8 mouse cellular contexts compared by ENCODE assay signal in the genomic region with DNA sequence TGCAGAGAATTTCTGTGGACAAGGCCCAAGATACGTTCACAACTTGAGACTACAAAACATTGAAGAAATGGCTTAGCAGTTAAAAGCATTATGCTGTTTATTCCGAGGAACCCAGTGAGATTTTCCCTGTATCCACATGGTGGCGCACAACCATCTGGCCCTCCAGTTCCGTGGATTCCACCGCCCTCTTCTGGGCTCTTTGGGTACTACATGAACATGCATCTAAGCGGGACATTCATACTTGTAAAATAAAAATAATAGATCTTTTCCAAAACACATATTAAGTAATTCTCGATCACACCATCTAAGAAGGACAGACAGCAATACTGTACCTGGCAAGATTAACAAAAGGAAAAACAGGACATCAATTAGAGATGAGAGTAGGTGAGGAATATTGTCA. TPM values are rescaled to one million over a fixed set of nuclear protein-coding genes. Genes with fewer than 3 reads are reported as not detected.
A peak's percentile ranks its signal among the peaks of the same experiment; 100 is the strongest.
DNase-seq lines count a peak whose midpoint lies in the region; ATAC-seq lines count a peak whose summit lies in the region.

No protein-coding gene starts in this region.

- no peaks in the 10 kb centered on the region for H3K9me3 ChIP-seq in midbrain, embryonic 11.5 days (ENCODE audit: control insufficient read depth, low read length)
- H3K9me3 ChIP-seq in midbrain, embryonic 16.5 days (replicated peaks; ENCODE audit: control insufficient read depth, low read length, poor library complexity, severe bottlenecking), result no peaks in the 10 kb centered on the region; the same call in 1 of the 2 replicates
- H3K9me3 ChIP-seq in liver, embryonic 11.5 days (ENCODE audit: control insufficient read depth, low read length), result no peaks in the 10 kb centered on the region

- ATAC-seq in midbrain, embryonic 11.5 days (ENCODE audit: low FRiP score), result no peak
- no peak for ATAC-seq in midbrain, embryonic 16.5 days
- peak; percentile 92 for ATAC-seq in common myeloid progenitor, adult 5-6 weeks (replicated peaks; ENCODE audit: low read depth, poor library complexity, severe bottlenecking)
- no peak for ATAC-seq in liver, embryonic 11.5 days (replicated peaks; ENCODE audit: low FRiP score)

- H3K4me1 ChIP-seq in midbrain, embryonic 11.5 days (ENCODE audit: control insufficient read depth, insufficient read depth, low read length), result no peaks in the 10 kb centered on the region
- no peaks in the 10 kb centered on the region for H3K4me1 ChIP-seq in midbrain, embryonic 16.5 days (ENCODE audit: control insufficient read depth, insufficient read depth, low read length)
- no peaks in the 10 kb centered on the region for H3K4me1 ChIP-seq in liver, embryonic 11.5 days (replicated peaks; ENCODE audit: control insufficient read depth, insufficient read depth, low read length)

- no peak overlapping the region for H3K4me2 ChIP-seq in midbrain, embryonic 11.5 days
- H3K4me2 ChIP-seq in midbrain, embryonic 16.5 days (ENCODE audit: low read length), result no peak overlapping the region
- no peak overlapping the region for H3K4me2 ChIP-seq in liver, embryonic 11.5 days

- no peak overlapping the region for H3K9ac ChIP-seq in midbrain, embryonic 11.5 days (ENCODE audit: low read length)
- no peak overlapping the region for H3K9ac ChIP-seq in midbrain, embryonic 16.5 days (ENCODE audit: low read depth, low read length)
- no peak overlapping the region for H3K9ac ChIP-seq in liver, embryonic 11.5 days (ENCODE audit: low read depth, low read length)

- H3K27me3 ChIP-seq in midbrain, embryonic 11.5 days (ENCODE audit: control insufficient read depth, insufficient read depth, low read length), result no peaks in the 10 kb centered on the region
- no peaks in the 10 kb centered on the region for H3K27me3 ChIP-seq in midbrain, embryonic 16.5 days (ENCODE audit: control insufficient read depth, insufficient read depth, low read depth, low read length)
- no peaks in the 10 kb centered on the region for H3K27me3 ChIP-seq in liver, embryonic 11.5 days (replicated peaks; ENCODE audit: control insufficient read depth, insufficient read depth, low read length)

- no peak overlapping the region for H3K4me3 ChIP-seq in midbrain, embryonic 11.5 days (ENCODE audit: low read depth, low read length)
- no peak overlapping the region for H3K4me3 ChIP-seq in midbrain, embryonic 16.5 days (ENCODE audit: low read depth, low read length)
- no peak overlapping the region for H3K4me3 ChIP-seq in liver, embryonic 11.5 days (ENCODE audit: low read depth, low read length)

- intact Hi-C loops in heart, postnatal 14 days (cut with DNase I), result loop anchor here (2.0 to 10.0 kb wide), 3 partner anchors 32 to 428 kb away; no protein-coding TSS in a partner anchor

- H3K27ac ChIP-seq in midbrain, embryonic 11.5 days (ENCODE audit: low read depth, low read length), result no peak overlapping the region
- no peak overlapping the region for H3K27ac ChIP-seq in midbrain, embryonic 16.5 days (ENCODE audit: low read length)
- H3K27ac ChIP-seq in liver, embryonic 11.5 days (ENCODE audit: low read depth, low read length), result no peak overlapping the region

- H3K36me3 ChIP-seq in midbrain, embryonic 11.5 days (ENCODE audit: control insufficient read depth, insufficient read depth, low read length), result no peaks in the 10 kb centered on the region
- H3K36me3 ChIP-seq in midbrain, embryonic 16.5 days (ENCODE audit: control insufficient read depth, insufficient read depth, low read length), result no peaks in the 10 kb centered on the region
- no peaks in the 10 kb centered on the region for H3K36me3 ChIP-seq in liver, embryonic 11.5 days (ENCODE audit: control insufficient read depth, insufficient read depth, low read length)

- WGBS in midbrain, embryonic 11.5 days, result 26% methylated on average over 7 of the region's 7 CpGs
- 23% methylated on average over 7 of the region's 7 CpGs for WGBS in midbrain, embryonic 16.5 days
- WGBS in liver, embryonic 11.5 days, result 19% methylated on average over 7 of the region's 7 CpGs

- DNase-seq in midbrain, embryonic 11.5 days (ENCODE audit: low spot score, missing footprints), result peak; percentile 94
- DNase-seq in WW6 (ENCODE audit: low read depth, low spot score), result peak; percentile 45
- DNase-seq in heart, postnatal 14 days, result peak; percentile 80 to 91
- peak; percentile 58 for DNase-seq in liver, embryonic 11.5 days (ENCODE audit: low spot score)
- peak; percentile 76 for DNase-seq in retina, postnatal 1 day
- DNase-seq in yolk sac, embryonic 10.5 days (ENCODE audit: low spot score), result peak; percentile 30

RNA-seq across cellular contexts. Expression of gene Ccn2, which starts 27.3 kb away (rescaled TPM):
- polyA plus RNA-seq in midbrain, embryonic 11.5 days (2014; fragmentation: Nextera tagmentation; extraction: Ambion mirVana), result 3.2 and 3.8 TPM in 2 replicates
- 2.0 and 3.6 TPM in 2 replicates for polyA plus RNA-seq in midbrain, embryonic 16.5 days (2015; fragmentation: Nextera tagmentation; extraction: Ambion mirVana)
- not detected in 2 replicates for total RNA-seq in common myeloid progenitor, adult 5-6 weeks (2017)
- total RNA-seq in heart, postnatal 14 days (2021), result 10 to 100 TPM; 61.8 to 65.7 TPM
- polyA plus RNA-seq in liver, embryonic 11.5 days (2014; fragmentation: Nextera tagmentation; extraction: Ambion mirVana), result 1.5 and 2.6 TPM in 2 replicates

Comparison
In these comparisons a context has a peak if more than half of its experiments do, and no peak if none do; other contexts are left out.
1. DNase-seq: peak in every context shown above with its lines; median percentile 94 in midbrain, embryonic 11.5 days; 86 in heart, postnatal 14 days; 76 in retina, postnatal 1 day; 58 in liver, embryonic 11.5 days; 45 in WW6; 30 in yolk sac, embryonic 10.5 days.